In the genomic region with DNA sequence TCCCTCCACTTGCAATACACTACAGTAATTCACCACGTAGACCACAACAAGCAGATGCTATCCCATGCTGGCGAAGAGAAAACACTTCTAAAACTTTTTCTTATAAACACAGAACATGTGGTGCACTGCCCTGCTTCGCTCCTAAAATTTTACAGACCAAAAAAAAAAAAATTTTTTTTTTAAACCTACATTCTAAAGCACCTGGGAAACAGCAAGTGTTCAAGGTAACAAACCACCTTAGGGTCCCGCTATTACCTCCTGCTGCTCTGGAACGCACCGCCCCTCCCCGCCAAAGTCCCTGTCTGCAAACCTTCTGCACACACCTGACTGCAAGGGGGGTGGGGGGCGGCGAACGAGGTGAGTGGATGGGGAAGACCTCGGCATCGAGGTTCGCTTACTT, we compare ENCODE assay signal across 8 mouse cellular contexts. TPM values are rescaled to one million over a fixed set of nuclear protein-coding genes. Genes with fewer than 3 reads are reported as not detected.
A peak's percentile ranks its signal among the peaks of the same experiment; 100 is the strongest.
DNase-seq lines count a peak whose midpoint lies in the region; ATAC-seq and TF ChIP-seq lines count a peak whose summit lies in the region.

Fgfr1op2 (plus strand) TSS at position 301 of the 400 bp plus-strand sequence.

- TF ChIP-seq POLR2A in lung, adult 2 months (IDR thresholded peaks at IDR 0.05; ENCODE audit: borderline replicate concordance, extremely low read depth, low read depth, low read length): no peak

- H3K27me3 ChIP-seq in midbrain, embryonic 15.5 days (replicated peaks): no peaks in the 10 kb centered on the region

- H3K27ac ChIP-seq in brown adipose tissue, adult 24 weeks (replicated peaks; ENCODE audit: low read depth, low read length): peak within 1 kb of the TSS; percentile 96
- H3K27ac ChIP-seq in midbrain, embryonic 15.5 days: peak within 1 kb of the TSS; percentile 99

- no peaks in the 10 kb centered on the region for H3K36me3 ChIP-seq in midbrain, embryonic 15.5 days (replicated peaks)

- no peak for TF ChIP-seq CTCF in lung, adult 2 months (IDR thresholded peaks at IDR 0.05; ENCODE audit: insufficient read depth, low read length)

- H3K9ac ChIP-seq in midbrain, embryonic 15.5 days: peak within 1 kb of the TSS; percentile 79

- DNase-seq in lung, adult 2 months: no peak
- DNase-seq in lung, postnatal 36 days: no peak
- no peak for DNase-seq in heart, adult 8-10 months (ENCODE audit: low spot score)
- DNase-seq in layer of hippocampus, postnatal 25 days (ENCODE audit: extremely low spot score in 1 of 2, low spot score in 1 of 2): no peak
- no peak for DNase-seq in thymus, postnatal 25 days
- no peak for DNase-seq in spleen, postnatal 4 days (ENCODE audit: low spot score in 2 of 2)

- H3K4me1 ChIP-seq in lung, adult 2 months (ENCODE audit: control insufficient read depth, insufficient read depth, low read length): peaks cover 8% of the 10 kb centered on the region
- H3K4me1 ChIP-seq in brown adipose tissue, adult 24 weeks (ENCODE audit: control insufficient read depth, insufficient read depth, insufficient read length, low read length): no peaks in the 10 kb centered on the region
- H3K4me1 ChIP-seq in midbrain, embryonic 15.5 days: peaks cover 33% of the 10 kb centered on the region

- peak within 1 kb of the TSS; percentile 91 for H3K4me3 ChIP-seq in lung, adult 2 months (replicated peaks; ENCODE audit: extremely low read depth, low read depth, low read length)
- peak within 1 kb of the TSS; percentile 87 for H3K4me3 ChIP-seq in brown adipose tissue, adult 24 weeks (ENCODE audit: insufficient read depth, low read depth, low read length)
- peak within 1 kb of the TSS; percentile 68 for H3K4me3 ChIP-seq in midbrain, embryonic 15.5 days

- ATAC-seq in midbrain, embryonic 15.5 days (replicated peaks): no peak

- 2% methylated on average over 13 of the region's 13 CpGs for WGBS in lung, adult 2 months
- WGBS in midbrain, embryonic 15.5 days: under 1% methylated on average over 13 of the region's 13 CpGs

- no peaks in the 10 kb centered on the region for H3K9me3 ChIP-seq in midbrain, embryonic 15.5 days

- peak within 1 kb of the TSS; percentile 77 for H3K4me2 ChIP-seq in midbrain, embryonic 15.5 days

RNA-seq across cellular contexts. Expression of gene Fgfr1op2, which starts in this region (rescaled TPM):
- polyA plus RNA-seq in lung, adult 2 months (2012; rRNA removed): 54.3 and 87.8 TPM in 2 replicates
- 94.6 and 135 TPM in 2 replicates for polyA plus RNA-seq in brown adipose tissue, adult 24 weeks (2012; ENCODE audit: insufficient read depth, insufficient read length, missing spikeins)
- total RNA-seq in heart, adult 8-10 months (2022): 10 to 100 TPM; 66.1 to 70.9 (median 68.7) TPM
- total RNA-seq in layer of hippocampus, postnatal 25 days (2021): 100 to 1,000 TPM; 100 to 104 TPM
- polyA plus RNA-seq in midbrain, embryonic 15.5 days (2015; fragmentation: Nextera tagmentation; extraction: Ambion mirVana): 38.7 and 38.8 TPM in 2 replicates
